Mouse (Mus musculus): Measurements from ENCODE around the gene Glra4. TPM values are rescaled to one million over a fixed set of nuclear protein-coding genes. Genes with fewer than 3 reads are reported as not detected.
"Not testable (repeated sequence)": the region's sequence is repeated elsewhere in the genome, so short reads cannot be mapped to it uniquely, and the experiment has no call there.

The Glra4 gene
- total RNA-seq, 2 experiments from 2014 or later, result not detected

GRCm38 (mm10) chrX:136740087-136740790, 39.7 kb downstream of the Glra4 start:
- DNase-seq (ENCODE audit: low spot score in 2 of 2), result no peak

GRCm38 (mm10) chrX:136732016-136732415, 47.9 kb downstream of the Glra4 start:
- DNase-seq (ENCODE audit: low spot score in 2 of 2), result no peak

- not testable (repeated sequence) for DNase-seq (ENCODE audit: low spot score in 2 of 2)
Measured at GRCm38 (mm10) chrX:136714742-136715474, 65.0 kb downstream of the Glra4 start.

- no peak for DNase-seq (ENCODE audit: low spot score in 2 of 2)
Measured at GRCm38 (mm10) chrX:136708782-136709181, 71.2 kb downstream of the Glra4 start.

GRCm38 (mm10) chrX:136708168-136708681, 71.7 kb downstream of the Glra4 start:
- DNase-seq (ENCODE audit: low spot score in 2 of 2), result peak; percentile 13 to 24

Other genes starting within 250 kb of the Glra4 start
- under 1 TPM; 0.19 to 0.35 TPM for gene Kir3dl2, start 236.1 kb downstream of the Glra4 start, total RNA-seq (2021)
- gene Tceal3, start 189.3 kb downstream of the Glra4 start, total RNA-seq (2021), result 100 to 1,000 TPM; 162 to 171 TPM
- 10 to 100 TPM; 15.1 to 16.0 TPM for gene Tceal1, start 72.2 kb downstream of the Glra4 start, total RNA-seq (2021)
- gene Morf4l2, start 36.5 kb downstream of the Glra4 start, total RNA-seq (2021), result 100 to 1,000 TPM; 320 to 331 TPM
- gene Plp1, start 42.5 kb upstream of the Glra4 start, total RNA-seq (2021), result 100 to 1,000 TPM; 310 to 451 TPM
- 10 to 100 TPM; 16.4 to 20.9 TPM for gene Rab9b, start 88.6 kb upstream of the Glra4 start, total RNA-seq (2021)
- not detected for gene H2bfm, start 147.2 kb upstream of the Glra4 start, total RNA-seq (2021)
- gene Tmsb15b2, start 195.4 kb upstream of the Glra4 start, total RNA-seq (2021), result 10 to 100 TPM; 14.5 to 18.9 TPM
- gene Tmsb15l, start 196.7 kb upstream of the Glra4 start, total RNA-seq (2021), result 1 to 10 TPM; 1.2 to 4.0 TPM
- gene Tmsb15b1, start 196.7 kb upstream of the Glra4 start, total RNA-seq (2021), result 10 to 100 TPM in 1 of 2 experiments, 1 to 10 TPM in 1; 5.1 to 13.6 TPM
- 100 to 1,000 TPM; 273 to 298 TPM for gene Zcchc18, start 213.0 kb upstream of the Glra4 start, total RNA-seq (2021)

Data from left cerebral cortex, adult 18-20 months (tissue).